In genomic region chr10:61830817-61831216, GRCm38 (mm10) we compare ENCODE assay signal across 16 mouse cellular contexts. TPM values are rescaled to one million over a fixed set of nuclear protein-coding genes. Genes with fewer than 3 reads are reported as not detected.
DNase-seq lines count a peak whose midpoint lies in the region; ATAC-seq lines count a peak whose summit lies in the region.
"Had no signal": no experiment of that assay in that cellular context is flagged by ENCODE, and none has a peak within 500 bp of the region (broad histone marks: within the 10 kb centered on the region; RNA-seq: fewer than 3 reads in every experiment).

No protein-coding gene starts in this region.

- H3K9ac ChIP-seq in heart, embryonic 13.5 days: no peak overlapping the region
- H3K9ac ChIP-seq in lung, embryonic 16.5 days (ENCODE audit: low read length): no peak overlapping the region
- H3K9ac ChIP-seq: embryonic facial prominence, embryonic 12.5 days; hindbrain, embryonic 12.5 days; neural tube, embryonic 15.5 days had no signal

- intact Hi-C loops in heart, postnatal 10 days (cut with DNase I): no loop called here

- no peak for ATAC-seq in heart, embryonic 13.5 days (ENCODE audit: extremely low read depth, insufficient number of reproducible peaks, low FRiP score, low TSS enrichment)
- no peak for ATAC-seq in lung, embryonic 16.5 days (ENCODE audit: low read depth)
- ATAC-seq: forebrain, embryonic 14.5 days had no signal

- no peak for DNase-seq in heart, postnatal 10 days
- DNase-seq in lung, postnatal 4 days: no peak
- DNase-seq in embryonic facial prominence, embryonic 10.5 days (ENCODE audit: low spot score): no peak
- no peak for DNase-seq in adrenal gland, adult 8-10 months
- no peak for DNase-seq in spleen, postnatal 4 days (ENCODE audit: low spot score in 2 of 2)
- DNase-seq: B cell, adult 2 months; cerebellum, postnatal 14 days; thymus, postnatal 14 days had no signal

- H3K36me3 ChIP-seq in heart, embryonic 13.5 days: no peaks in the 10 kb centered on the region
- H3K36me3 ChIP-seq in lung, embryonic 16.5 days (ENCODE audit: control insufficient read depth, insufficient read depth, low read length): no peaks in the 10 kb centered on the region
- H3K36me3 ChIP-seq in embryonic facial prominence, embryonic 10.5 days (replicated peaks): no peaks in the 10 kb centered on the region
- H3K36me3 ChIP-seq: embryonic facial prominence, embryonic 12.5 days; hindbrain, embryonic 12.5 days; neural tube, embryonic 15.5 days had no signal

- H3K4me2 ChIP-seq in heart, embryonic 13.5 days: peak overlapping the region; percentile 18; the same call in 1 of the 2 replicates
- H3K4me2 ChIP-seq in lung, embryonic 16.5 days (ENCODE audit: low read depth, low read length): peak overlapping the region; percentile 7; the same call in 1 of the 2 replicates
- H3K4me2 ChIP-seq: embryonic facial prominence, embryonic 12.5 days; hindbrain, embryonic 12.5 days; midbrain, embryonic 11.5 days; neural tube, embryonic 15.5 days had no signal

- peaks cover 25% of the 10 kb centered on the region; the same call in 1 of the 2 replicates for H3K4me1 ChIP-seq in heart, embryonic 13.5 days
- peaks cover 13% of the 10 kb centered on the region for H3K4me1 ChIP-seq in lung, embryonic 16.5 days (replicated peaks; ENCODE audit: control insufficient read depth, insufficient read depth, low read length)
- peaks cover 64% of the 10 kb centered on the region for H3K4me1 ChIP-seq in embryonic facial prominence, embryonic 10.5 days
- H3K4me1 ChIP-seq: neural tube, embryonic 15.5 days had no signal

- peaks cover 3% of the 10 kb centered on the region; the same call in 1 of the 2 replicates for H3K27me3 ChIP-seq in heart, embryonic 13.5 days (replicated peaks)
- no peaks in the 10 kb centered on the region for H3K27me3 ChIP-seq in lung, embryonic 16.5 days (ENCODE audit: control insufficient read depth, insufficient read depth, low read depth, low read length)
- H3K27me3 ChIP-seq in embryonic facial prominence, embryonic 10.5 days (replicated peaks; ENCODE audit: low read depth, poor library complexity, severe bottlenecking): no peaks in the 10 kb centered on the region
- H3K27me3 ChIP-seq: embryonic facial prominence, embryonic 12.5 days; hindbrain, embryonic 12.5 days; neural tube, embryonic 15.5 days had no signal

- H3K9me3 ChIP-seq in heart, embryonic 13.5 days: 0 out of 2 replicates have a peak, but pooled peaks cover 3% of the 10 kb centered on the region
- H3K9me3 ChIP-seq in lung, embryonic 16.5 days (ENCODE audit: control insufficient read depth, low read length): no peaks in the 10 kb centered on the region
- H3K9me3 ChIP-seq in embryonic facial prominence, embryonic 10.5 days: no peaks in the 10 kb centered on the region
- H3K9me3 ChIP-seq: embryonic facial prominence, embryonic 12.5 days; hindbrain, embryonic 12.5 days; neural tube, embryonic 15.5 days had no signal

- no peak overlapping the region for H3K27ac ChIP-seq in heart, embryonic 13.5 days (replicated peaks)
- no peak overlapping the region for H3K27ac ChIP-seq in lung, embryonic 16.5 days (ENCODE audit: low read length)
- peak overlapping the region; percentile 70; the same call in 1 of the 2 replicates for H3K27ac ChIP-seq in embryonic facial prominence, embryonic 10.5 days (replicated peaks)
- H3K27ac ChIP-seq: embryonic facial prominence, embryonic 12.5 days; hindbrain, embryonic 12.5 days; neural tube, embryonic 15.5 days had no signal

- WGBS in heart, embryonic 13.5 days: 40% methylated on average over 9 of the region's 9 CpGs
- 29% methylated on average over 9 of the region's 9 CpGs for WGBS in lung, embryonic 16.5 days
- WGBS in embryonic facial prominence, embryonic 10.5 days: 57% methylated on average over 9 of the region's 9 CpGs

- no peak overlapping the region for H3K4me3 ChIP-seq in heart, embryonic 13.5 days
- H3K4me3 ChIP-seq in lung, embryonic 16.5 days (ENCODE audit: low read length): no peak overlapping the region
- H3K4me3 ChIP-seq in embryonic facial prominence, embryonic 10.5 days: 0 out of 2 replicates have a peak overlapping the region, but pooled peaks have one; percentile 18
- H3K4me3 ChIP-seq: embryonic facial prominence, embryonic 12.5 days; hindbrain, embryonic 12.5 days; neural tube, embryonic 15.5 days had no signal

RNA-seq across cellular contexts. Expression of gene H2afy2, which starts 46.9 kb away (rescaled TPM):
- 57.3 and 65.3 TPM in 2 replicates for polyA plus RNA-seq in heart, embryonic 13.5 days (2015; fragmentation: Nextera tagmentation; extraction: Ambion mirVana)
- 10 to 100 TPM; 10.7 to 12.7 TPM for total RNA-seq in heart, postnatal 10 days (2021)
- polyA plus RNA-seq in lung, embryonic 16.5 days (2015; fragmentation: Nextera tagmentation; extraction: Ambion mirVana): 92.2 and 107 TPM in 2 replicates
- 368 and 392 TPM in 2 replicates for polyA plus RNA-seq in embryonic facial prominence, embryonic 10.5 days (2016; fragmentation: Nextera tagmentation; extraction: Ambion mirVana)
- 10 to 100 TPM in 2 of 4 experiments, 1 to 10 TPM in 2; 8.5 to 14.8 (median 9.9) TPM for total RNA-seq in adrenal gland, adult 8-10 months (2022)
- total RNA-seq: MEL had no signal
